Mouse (Mus musculus): ENCODE measurements at regions not wholly inside any gene's neighbourhood (a gene's known extent, or its start where the extent isn't known, plus 50 kb on each side); places are given as distances from the start of the nearest gene placed in this dataset.

DNA sequence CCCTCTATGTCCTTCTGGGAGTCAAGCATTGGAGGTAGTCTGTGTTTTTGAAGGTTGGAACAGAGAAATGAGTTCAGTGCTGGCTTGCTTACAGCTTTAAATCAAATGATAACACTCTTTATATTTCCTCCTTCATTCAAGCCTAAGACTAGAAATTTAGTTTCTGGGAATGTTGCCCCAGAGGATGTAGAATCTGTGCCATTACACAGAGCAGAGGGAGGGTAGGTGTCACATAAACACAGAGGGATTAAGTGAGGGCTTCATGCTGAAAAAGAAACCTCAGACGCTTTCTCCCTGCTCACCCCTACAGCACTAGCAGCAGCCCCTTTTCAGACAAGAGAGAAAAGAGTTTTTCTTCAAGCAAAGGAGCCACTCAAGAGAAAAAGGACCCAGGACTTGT, 232.9 kb downstream of the 9330182O14Rik start:
- Histone ChIP-seq H3K36me3 (ENCODE audit: control insufficient read depth, insufficient read depth) (no peaks in the 10 kb centered on the region), H3K27me3 (ENCODE audit: control insufficient read depth, insufficient read depth, low read depth, low read length) (no peaks in the 10 kb centered on the region), H3K9me3 (replicated peaks; ENCODE audit: control insufficient read depth, low read length) (no peaks in the 10 kb centered on the region), H3K4me2 (ENCODE audit: low read depth, low read length) (no peak overlapping the region), H3K9ac (ENCODE audit: low read depth, low read length) (no peak overlapping the region), H3K27ac (ENCODE audit: low read length) (no peak overlapping the region), H3K4me3 (ENCODE audit: low read depth, low read length) (no peak overlapping the region), H3K4me1 (ENCODE audit: control insufficient read depth, low read depth, low read length) (no peaks in the 10 kb centered on the region)
- WGBS (ENCODE audit: insufficient replicate concordance) = 55% methylated on average over 1 of the region's 1 CpGs
- no peak for ATAC-seq (ENCODE audit: low read depth)

DNA sequence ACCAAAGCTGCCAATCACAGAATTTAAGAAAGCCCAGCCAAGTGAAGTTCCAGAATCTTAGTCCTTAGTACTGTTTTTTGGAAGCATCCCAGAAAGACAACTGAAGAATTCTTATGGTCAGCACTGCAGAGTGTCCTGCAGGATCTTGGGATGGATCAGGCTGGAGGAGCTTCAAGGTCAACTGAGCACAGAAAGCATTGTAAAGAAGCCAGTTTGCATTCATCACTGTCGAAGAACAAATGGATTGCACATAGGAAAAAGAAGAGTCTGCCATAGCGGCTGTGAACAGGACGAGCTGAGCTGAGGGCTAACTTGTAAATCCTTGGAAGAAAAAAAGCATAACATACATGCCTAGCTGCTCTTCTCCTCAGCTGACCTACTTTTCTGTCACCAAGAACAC, 234.6 kb downstream of the 9330182O14Rik start:
- Histone ChIP-seq H3K9ac (ENCODE audit: low read depth, low read length) (no peak overlapping the region), H3K27me3 (ENCODE audit: control insufficient read depth, insufficient read depth, low read depth, low read length) (no peaks in the 10 kb centered on the region), H3K4me1 (ENCODE audit: control insufficient read depth, low read depth, low read length) (no peaks in the 10 kb centered on the region), H3K4me2 (ENCODE audit: low read depth, low read length) (no peak overlapping the region), H3K4me3 (ENCODE audit: low read depth, low read length) (no peak overlapping the region), H3K27ac (ENCODE audit: low read length) (no peak overlapping the region), H3K36me3 (ENCODE audit: control insufficient read depth, insufficient read depth) (no peaks in the 10 kb centered on the region), H3K9me3 (replicated peaks; ENCODE audit: control insufficient read depth, low read length) (no peaks in the 10 kb centered on the region)
- WGBS (ENCODE audit: insufficient replicate concordance) = 48% methylated on average over 3 of the region's 3 CpGs
- no peak for ATAC-seq (ENCODE audit: low read depth)

DNA sequence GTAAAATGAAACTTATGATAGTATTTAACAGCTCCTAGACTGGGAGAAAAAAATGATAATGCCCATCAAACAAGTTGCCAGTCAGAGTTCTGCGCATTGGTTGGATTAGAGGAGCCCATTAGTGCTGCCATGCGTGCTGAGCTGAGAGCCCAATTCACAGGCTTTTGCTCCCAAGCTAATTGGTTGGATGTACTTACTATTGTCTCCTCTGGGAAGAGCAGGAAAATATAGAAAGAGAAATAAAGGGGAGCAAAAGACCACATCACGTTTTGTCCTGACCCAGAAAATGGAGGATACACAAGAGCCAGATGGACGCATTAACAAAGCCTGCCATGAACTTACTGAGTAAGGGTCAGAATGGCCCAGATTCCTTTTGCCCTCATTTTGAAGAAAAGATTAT, 237.3 kb downstream of the 9330182O14Rik start:
- Histone ChIP-seq H3K4me3 (ENCODE audit: low read depth, low read length) (no peak overlapping the region), H3K27me3 (ENCODE audit: control insufficient read depth, insufficient read depth, low read depth, low read length) (no peaks in the 10 kb centered on the region), H3K9ac (ENCODE audit: low read depth, low read length) (no peak overlapping the region), H3K4me1 (ENCODE audit: control insufficient read depth, low read depth, low read length) (no peaks in the 10 kb centered on the region), H3K9me3 (replicated peaks; ENCODE audit: control insufficient read depth, low read length) (no peaks in the 10 kb centered on the region), H3K27ac (ENCODE audit: low read length) (no peak overlapping the region), H3K36me3 (ENCODE audit: control insufficient read depth, insufficient read depth) (no peaks in the 10 kb centered on the region), H3K4me2 (ENCODE audit: low read depth, low read length) (no peak overlapping the region)
- WGBS (ENCODE audit: insufficient replicate concordance) = 56% methylated on average over 4 of the region's 4 CpGs
- ATAC-seq (ENCODE audit: low read depth) = no peak

DNA sequence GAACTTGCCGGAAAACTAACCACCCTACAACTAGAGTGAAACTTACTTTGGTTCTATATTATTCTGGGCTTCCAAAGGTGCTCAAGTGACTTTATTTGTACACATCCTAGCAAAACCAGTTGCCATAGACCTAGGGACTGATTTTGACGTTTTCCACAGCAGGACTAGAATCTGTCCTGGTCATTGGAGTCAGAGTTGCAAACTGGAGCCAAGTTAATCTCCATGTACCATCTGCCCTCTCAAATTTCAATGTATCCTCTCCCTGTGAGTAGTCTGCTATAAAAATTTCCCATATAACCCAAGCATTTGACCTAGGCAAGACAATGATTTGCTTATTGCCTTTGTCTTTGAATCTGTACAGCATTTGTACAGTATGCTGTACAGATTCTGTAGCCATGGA, 252.4 kb downstream of the 9330182O14Rik start:
- Histone ChIP-seq H3K9me3 (replicated peaks; ENCODE audit: control insufficient read depth, low read length) (no peaks in the 10 kb centered on the region), H3K27me3 (ENCODE audit: control insufficient read depth, insufficient read depth, low read depth, low read length) (no peaks in the 10 kb centered on the region), H3K27ac (ENCODE audit: low read length) (no peak overlapping the region), H3K4me1 (ENCODE audit: control insufficient read depth, low read depth, low read length) (no peaks in the 10 kb centered on the region), H3K9ac (ENCODE audit: low read depth, low read length) (no peak overlapping the region), H3K4me2 (ENCODE audit: low read depth, low read length) (no peak overlapping the region), H3K4me3 (ENCODE audit: low read depth, low read length) (no peak overlapping the region), H3K36me3 (ENCODE audit: control insufficient read depth, insufficient read depth) (no peaks in the 10 kb centered on the region)
- whole genome bisulfite sequencing (ENCODE audit: insufficient replicate concordance) = 53% methylated on average over 2 of the region's 2 CpGs
- no peak for ATAC-seq (ENCODE audit: low read depth)

DNA sequence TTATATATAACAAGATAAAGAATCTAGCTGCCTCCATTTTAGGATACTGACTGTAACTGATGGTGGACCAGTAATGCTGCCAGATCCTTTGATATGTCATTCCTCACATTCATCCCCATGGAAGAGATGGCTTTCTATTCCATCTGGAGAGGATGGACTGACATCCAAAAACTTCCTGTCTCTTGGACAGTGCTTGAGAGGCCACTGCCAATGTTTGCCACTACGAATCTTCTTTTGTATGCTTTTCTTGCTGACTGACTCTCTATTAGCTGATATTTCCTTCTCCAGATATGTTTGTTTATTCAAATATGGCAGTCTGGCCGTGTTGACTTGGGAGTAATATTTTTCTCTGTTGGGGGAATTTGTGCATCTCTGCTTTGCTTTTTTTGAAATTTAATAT, 253.6 kb downstream of the 9330182O14Rik start:
- H3K9ac ChIP-seq (ENCODE audit: low read depth, low read length) = no peak overlapping the region
- no peaks in the 10 kb centered on the region for H3K4me1 ChIP-seq (ENCODE audit: control insufficient read depth, low read depth, low read length)
- H3K4me2 ChIP-seq (ENCODE audit: low read depth, low read length) = no peak overlapping the region
- H3K4me3 ChIP-seq (ENCODE audit: low read depth, low read length) = no peak overlapping the region
- no peaks in the 10 kb centered on the region for H3K36me3 ChIP-seq (ENCODE audit: control insufficient read depth, insufficient read depth)
- WGBS (ENCODE audit: insufficient replicate concordance) = 41% methylated on average over 2 of the region's 2 CpGs
- no peaks in the 10 kb centered on the region for H3K9me3 ChIP-seq (replicated peaks; ENCODE audit: control insufficient read depth, low read length)
- no peak overlapping the region for H3K27ac ChIP-seq (ENCODE audit: low read length)
- H3K27me3 ChIP-seq (ENCODE audit: control insufficient read depth, insufficient read depth, low read depth, low read length) = no peaks in the 10 kb centered on the region
- ATAC-seq (ENCODE audit: low read depth) = no peak

DNA sequence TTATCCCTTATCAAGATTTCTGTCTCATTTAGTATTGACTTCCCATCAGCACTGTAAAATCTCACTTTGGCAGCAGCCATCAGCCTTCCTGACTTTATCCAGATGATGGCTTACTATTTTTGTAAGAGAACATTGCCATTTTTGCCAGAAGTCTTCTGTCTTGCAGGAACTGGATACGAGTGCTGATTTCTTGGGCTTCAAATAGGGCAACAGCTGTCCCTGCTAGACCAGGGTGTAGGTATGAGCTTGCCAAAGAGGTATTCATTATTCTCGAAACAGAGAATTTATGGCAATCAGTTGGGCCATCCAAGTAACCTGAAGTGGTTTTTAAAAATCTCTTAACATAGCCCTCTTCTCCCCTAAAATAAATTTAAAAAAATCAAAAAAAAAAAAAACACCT, 254.6 kb downstream of the 9330182O14Rik start:
- H3K4me2 ChIP-seq (ENCODE audit: low read depth, low read length) = no peak overlapping the region
- no peak overlapping the region for H3K9ac ChIP-seq (ENCODE audit: low read depth, low read length)
- no peak overlapping the region for H3K27ac ChIP-seq (ENCODE audit: low read length)
- H3K4me1 ChIP-seq (ENCODE audit: control insufficient read depth, low read depth, low read length) = no peaks in the 10 kb centered on the region
- no peaks in the 10 kb centered on the region for H3K36me3 ChIP-seq (ENCODE audit: control insufficient read depth, insufficient read depth)
- no peak overlapping the region for H3K4me3 ChIP-seq (ENCODE audit: low read depth, low read length)
- ATAC-seq (ENCODE audit: low read depth) = no peak
- WGBS (ENCODE audit: insufficient replicate concordance) = 50% methylated on average over 2 of the region's 2 CpGs
- H3K27me3 ChIP-seq (ENCODE audit: control insufficient read depth, insufficient read depth, low read depth, low read length) = no peaks in the 10 kb centered on the region
- no peaks in the 10 kb centered on the region for H3K9me3 ChIP-seq (replicated peaks; ENCODE audit: control insufficient read depth, low read length)

DNA sequence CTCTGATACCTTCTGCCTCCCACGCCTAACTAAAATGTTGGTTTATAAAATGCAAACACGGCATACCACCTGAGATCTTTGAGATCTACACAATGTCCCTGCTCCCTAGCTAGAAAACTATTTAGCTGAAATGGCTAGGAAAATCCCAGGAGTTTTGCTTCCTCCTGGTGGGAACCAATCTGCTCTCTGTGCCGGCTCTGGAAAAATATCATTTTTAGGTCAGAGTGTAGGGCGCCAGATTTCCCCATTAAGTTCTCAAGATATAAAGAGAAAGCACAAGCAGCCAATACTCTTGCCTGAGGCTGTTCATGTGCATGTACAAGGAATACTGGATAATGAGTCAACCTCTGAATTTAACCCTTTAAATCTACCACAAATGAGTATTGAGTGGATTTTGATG, 301.0 kb downstream of the 9330182O14Rik start:
- Histone ChIP-seq H3K27ac (ENCODE audit: low read length) (no peak overlapping the region), H3K4me1 (ENCODE audit: control insufficient read depth, low read depth, low read length) (no peaks in the 10 kb centered on the region), H3K9me3 (replicated peaks; ENCODE audit: control insufficient read depth, low read length) (no peaks in the 10 kb centered on the region), H3K4me2 (ENCODE audit: low read depth, low read length) (no peak overlapping the region), H3K4me3 (ENCODE audit: low read depth, low read length) (no peak overlapping the region), H3K27me3 (ENCODE audit: control insufficient read depth, insufficient read depth, low read depth, low read length) (no peaks in the 10 kb centered on the region), H3K36me3 (ENCODE audit: control insufficient read depth, insufficient read depth) (no peaks in the 10 kb centered on the region), H3K9ac (ENCODE audit: low read depth, low read length) (no peak overlapping the region)
- WGBS (ENCODE audit: insufficient replicate concordance) = 66% methylated on average over 4 of the region's 4 CpGs
- ATAC-seq (ENCODE audit: low read depth) = no peak

DNA sequence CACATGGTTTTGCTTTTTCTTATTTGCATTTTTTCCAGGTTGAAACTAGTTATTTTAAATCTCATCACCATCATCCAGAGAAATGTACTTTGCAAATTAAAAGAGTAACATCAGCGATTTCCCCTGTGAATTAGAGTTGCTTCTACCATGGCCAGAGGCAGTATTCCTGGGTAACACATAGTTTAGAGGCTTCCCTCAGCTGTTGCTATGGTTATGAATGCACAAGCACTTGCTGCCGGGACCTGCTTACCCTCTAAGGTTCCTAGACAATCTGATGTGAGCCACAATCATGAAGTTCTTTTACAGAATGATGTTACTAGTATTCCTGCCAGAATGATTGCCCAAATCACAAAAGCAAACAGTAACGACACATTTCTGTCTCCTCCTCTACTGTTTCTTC, 302.5 kb downstream of the 9330182O14Rik start:
- no peak overlapping the region for H3K4me3 ChIP-seq (ENCODE audit: low read depth, low read length)
- no peaks in the 10 kb centered on the region for H3K27me3 ChIP-seq (ENCODE audit: control insufficient read depth, insufficient read depth, low read depth, low read length)
- H3K4me2 ChIP-seq (ENCODE audit: low read depth, low read length) = no peak overlapping the region
- no peak overlapping the region for H3K9ac ChIP-seq (ENCODE audit: low read depth, low read length)
- H3K36me3 ChIP-seq (ENCODE audit: control insufficient read depth, insufficient read depth) = no peaks in the 10 kb centered on the region
- ATAC-seq (ENCODE audit: low read depth) = no peak
- no peak overlapping the region for H3K27ac ChIP-seq (ENCODE audit: low read length)
- H3K4me1 ChIP-seq (ENCODE audit: control insufficient read depth, low read depth, low read length) = no peaks in the 10 kb centered on the region
- no peaks in the 10 kb centered on the region for H3K9me3 ChIP-seq (replicated peaks; ENCODE audit: control insufficient read depth, low read length)
- WGBS (ENCODE audit: insufficient replicate concordance) = 54% methylated on average over 3 of the region's 3 CpGs

DNA sequence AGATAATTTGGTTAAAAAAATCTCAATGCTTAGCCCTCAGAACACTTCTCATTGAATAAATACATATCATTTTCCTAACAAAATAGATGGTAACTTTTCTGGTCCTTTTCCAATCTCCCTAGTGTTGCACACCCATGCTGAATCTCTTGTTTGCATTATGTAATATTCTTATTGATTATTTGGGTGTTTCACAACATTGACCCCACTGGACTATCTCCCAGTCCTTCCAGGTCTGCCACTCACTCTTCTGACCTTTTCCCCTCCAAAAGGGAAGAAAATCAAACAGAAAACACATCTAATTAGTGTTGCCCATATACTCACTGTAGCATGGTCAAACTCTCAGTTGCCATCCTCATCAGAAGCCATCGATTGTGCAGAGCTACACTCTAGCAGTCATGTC, 305.7 kb downstream of the 9330182O14Rik start:
- Histone ChIP-seq H3K36me3 (ENCODE audit: control insufficient read depth, insufficient read depth) (no peaks in the 10 kb centered on the region), H3K9me3 (replicated peaks; ENCODE audit: control insufficient read depth, low read length) (no peaks in the 10 kb centered on the region), H3K27ac (ENCODE audit: low read length) (no peak overlapping the region), H3K4me2 (ENCODE audit: low read depth, low read length) (no peak overlapping the region), H3K9ac (ENCODE audit: low read depth, low read length) (no peak overlapping the region), H3K27me3 (ENCODE audit: control insufficient read depth, insufficient read depth, low read depth, low read length) (no peaks in the 10 kb centered on the region), H3K4me1 (ENCODE audit: control insufficient read depth, low read depth, low read length) (no peaks in the 10 kb centered on the region), H3K4me3 (ENCODE audit: low read depth, low read length) (no peak overlapping the region)
- 50% methylated on average over 1 of the region's 1 CpGs for WGBS (ENCODE audit: insufficient replicate concordance)
- peak; percentile 75 for ATAC-seq (ENCODE audit: low read depth)

DNA sequence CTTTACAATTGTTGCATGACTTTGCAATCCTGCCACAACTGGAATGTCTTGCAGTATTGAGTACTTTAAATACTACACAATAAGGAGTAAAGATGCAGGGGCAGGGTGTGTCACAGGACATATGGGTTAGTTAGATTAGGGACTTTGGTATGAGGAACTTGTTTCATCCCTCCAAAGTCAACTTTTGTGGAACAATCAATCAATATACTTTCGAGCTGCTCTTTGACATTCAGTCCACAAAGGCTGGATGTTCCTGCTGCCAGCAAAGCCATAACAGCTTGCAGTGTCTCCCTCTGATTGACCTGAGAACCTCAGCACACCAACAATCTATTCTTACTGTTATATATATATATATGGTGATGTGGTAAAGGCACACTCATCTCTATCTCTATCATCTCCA, 314.5 kb downstream of the 9330182O14Rik start:
- peak; percentile 48; the same call in 1 of the 2 replicates for ATAC-seq (ENCODE audit: low read depth)
- no peak overlapping the region for H3K4me3 ChIP-seq (ENCODE audit: low read depth, low read length)
- H3K4me1 ChIP-seq (ENCODE audit: control insufficient read depth, low read depth, low read length) = no peaks in the 10 kb centered on the region
- H3K27ac ChIP-seq (ENCODE audit: low read length) = no peak overlapping the region
- no peak overlapping the region for H3K4me2 ChIP-seq (ENCODE audit: low read depth, low read length)
- H3K9me3 ChIP-seq (replicated peaks; ENCODE audit: control insufficient read depth, low read length) = no peaks in the 10 kb centered on the region
- no peaks in the 10 kb centered on the region for H3K27me3 ChIP-seq (ENCODE audit: control insufficient read depth, insufficient read depth, low read depth, low read length)
- H3K36me3 ChIP-seq (ENCODE audit: control insufficient read depth, insufficient read depth) = no peaks in the 10 kb centered on the region
- H3K9ac ChIP-seq (ENCODE audit: low read depth, low read length) = no peak overlapping the region
- 14% methylated on average over 1 of the region's 1 CpGs for WGBS (ENCODE audit: insufficient replicate concordance)
